Mouse (Mus musculus) hindbrain, embryonic 15.5 days (tissue): ENCODE results near the gene Cdh22. TPM values are rescaled to one million over a fixed set of nuclear protein-coding genes. Genes with fewer than 3 reads are reported as not detected.

Experiments
- ATAC-seq: fragments of 200-750 bp; cut with Nextera tagmentation; 2 replicates; pipeline ENCODE4 v1.8.0; 2017; ENCODE audit warnings: low read depth, moderate number of reproducible peaks, moderate TSS enrichment; ENCODE audit not compliant: low FRiP score
- H3K27ac ChIP-seq: fragments of 300-500 bp; sonication (generic); replicated peaks from 2 replicates; pipeline ENCODE4 v1.5.1; 2015; ENCODE audit warnings: mild to moderate bottlenecking, inconsistent platforms
- H3K27me3 ChIP-seq: fragments of 300-500 bp; sonication (generic); 2 replicates; pipeline ENCODE4 v1.6.1; 2015; ENCODE audit warnings: control low read depth, inconsistent platforms
- H3K36me3 ChIP-seq: fragments of 300-500 bp; sonication (generic); 2 replicates; pipeline ENCODE4 v1.6.1; 2015; ENCODE audit warnings: control low read depth, inconsistent platforms
- H3K4me1 ChIP-seq: fragments of 300-500 bp; sonication (generic); replicated peaks from 2 replicates; pipeline ENCODE4 v1.6.1; 2015; ENCODE audit warnings: control low read depth, inconsistent platforms
- H3K4me2 ChIP-seq: fragments of 300-500 bp; sonication (generic); 2 replicates; pipeline ENCODE4 v1.6.1; 2015; ENCODE audit warnings: moderate library complexity, mild to moderate bottlenecking, inconsistent platforms
- H3K4me3 ChIP-seq: fragments of 300-500 bp; sonication (generic); 2 replicates; pipeline ENCODE4 v1.5.1; 2015; ENCODE audit warnings: mild to moderate bottlenecking, inconsistent platforms
- H3K9ac ChIP-seq: fragments of 300-500 bp; sonication (generic); 2 replicates; pipeline ENCODE4 v1.6.1; 2015; ENCODE audit warnings: inconsistent platforms
- H3K9me3 ChIP-seq: fragments of 300-500 bp; sonication (generic); 2 replicates; pipeline ENCODE4 v1.6.1; 2016; ENCODE audit warnings: control low read depth, inconsistent platforms
- WGBS: fragments of 180-500 bp; shearing (Covaris S2); methylation state at CpG from one replicate; pipeline ENCODE4 v1.1.7; 2015; 5-methylcytosine and 5-hydroxymethylcytosine counted together
- polyA plus RNA-seq: library from polyadenylated mRNA; unstranded; fragments of >200 nt; fragmentation: Nextera tagmentation; extraction: Ambion mirVana; gene quantifications from 2 replicates; pipeline ENCODE4 v1.2.1, GENCODE M21; 2015

Gene Cdh22
- polyA plus RNA-seq, 1 experiment from 2014 or later = 16.4 TPM

DNA sequence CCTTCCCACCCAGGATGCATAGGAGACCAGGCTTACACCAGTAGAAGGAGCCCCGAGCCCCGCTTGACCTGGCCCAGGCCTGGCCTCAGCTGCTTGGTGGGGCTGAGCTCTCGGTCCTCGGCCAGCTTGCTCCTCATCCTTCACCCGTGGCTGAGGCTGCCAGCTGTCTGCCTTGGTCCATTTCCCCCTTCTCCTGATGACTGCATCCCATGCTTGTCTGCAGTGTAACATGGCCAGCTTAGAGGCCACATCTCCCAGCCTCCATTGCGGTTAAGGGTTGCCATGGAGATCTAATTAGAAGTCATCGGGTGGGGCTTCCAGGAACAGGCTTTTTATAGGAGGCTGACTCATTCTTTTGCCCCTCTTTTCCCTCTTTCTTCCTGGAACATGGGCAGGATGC lies 29.2 kb upstream of the Cdh22 start:
- Histone ChIP-seq H3K9ac (no peak overlapping the region), H3K27me3 (no peaks in the 10 kb centered on the region; the same call in 1 of the 2 replicates), H3K4me1 (peaks cover 30% of the 10 kb centered on the region), H3K4me2 (no peak overlapping the region), H3K27ac (no peak overlapping the region), H3K9me3 (no peaks in the 10 kb centered on the region), H3K36me3 (no peaks in the 10 kb centered on the region), H3K4me3 (no peak overlapping the region)
- WGBS = 37% methylated on average over 7 of the region's 7 CpGs
- ATAC-seq = no peak; the same call in 1 of the 2 replicates

GRCm38 (mm10) chr2:165262274-165262990 lies 27.8 kb upstream of the Cdh22 start:
- H3K36me3 ChIP-seq = no peaks in the 10 kb centered on the region
- 60% methylated on average over 18 of the region's 18 CpGs for WGBS
- no peak overlapping the region for H3K27ac ChIP-seq
- H3K4me1 ChIP-seq = peaks cover 39% of the 10 kb centered on the region
- peaks cover 3% of the 10 kb centered on the region for H3K27me3 ChIP-seq
- no peaks in the 10 kb centered on the region for H3K9me3 ChIP-seq
- no peak for ATAC-seq
- no peak overlapping the region for H3K4me3 ChIP-seq
- no peak overlapping the region for H3K4me2 ChIP-seq
- H3K9ac ChIP-seq = no peak overlapping the region

GRCm38 (mm10) chr2:165259859-165260258 lies 25.2 kb upstream of the Cdh22 start:
- H3K27me3 ChIP-seq = peaks cover 9% of the 10 kb centered on the region
- no peak for ATAC-seq

GRCm38 (mm10) chr2:165258321-165258720 lies 23.7 kb upstream of the Cdh22 start:
- Histone ChIP-seq H3K9me3 (no peaks in the 10 kb centered on the region), H3K36me3 (no peaks in the 10 kb centered on the region), H3K9ac (no peak overlapping the region), H3K4me2 (no peak overlapping the region), H3K27ac (no peak overlapping the region), H3K4me1 (peaks cover 38% of the 10 kb centered on the region), H3K4me3 (no peak overlapping the region), H3K27me3 (peaks cover 9% of the 10 kb centered on the region)
- ATAC-seq = no peak
- WGBS = 70% methylated on average over 6 of the region's 6 CpGs

More at GRCm38 (mm10) chr2:165259859-165260258, 25.2 kb upstream of the Cdh22 start:
- Histone ChIP-seq H3K4me2 (no peak overlapping the region), H3K4me3 (no peak overlapping the region), H3K36me3 (no peaks in the 10 kb centered on the region), H3K9me3 (no peaks in the 10 kb centered on the region), H3K9ac (no peak overlapping the region), H3K27ac (no peak overlapping the region), H3K4me1 (peaks cover 36% of the 10 kb centered on the region)
- WGBS = 66% methylated on average over 8 of the region's 8 CpGs

DNA sequence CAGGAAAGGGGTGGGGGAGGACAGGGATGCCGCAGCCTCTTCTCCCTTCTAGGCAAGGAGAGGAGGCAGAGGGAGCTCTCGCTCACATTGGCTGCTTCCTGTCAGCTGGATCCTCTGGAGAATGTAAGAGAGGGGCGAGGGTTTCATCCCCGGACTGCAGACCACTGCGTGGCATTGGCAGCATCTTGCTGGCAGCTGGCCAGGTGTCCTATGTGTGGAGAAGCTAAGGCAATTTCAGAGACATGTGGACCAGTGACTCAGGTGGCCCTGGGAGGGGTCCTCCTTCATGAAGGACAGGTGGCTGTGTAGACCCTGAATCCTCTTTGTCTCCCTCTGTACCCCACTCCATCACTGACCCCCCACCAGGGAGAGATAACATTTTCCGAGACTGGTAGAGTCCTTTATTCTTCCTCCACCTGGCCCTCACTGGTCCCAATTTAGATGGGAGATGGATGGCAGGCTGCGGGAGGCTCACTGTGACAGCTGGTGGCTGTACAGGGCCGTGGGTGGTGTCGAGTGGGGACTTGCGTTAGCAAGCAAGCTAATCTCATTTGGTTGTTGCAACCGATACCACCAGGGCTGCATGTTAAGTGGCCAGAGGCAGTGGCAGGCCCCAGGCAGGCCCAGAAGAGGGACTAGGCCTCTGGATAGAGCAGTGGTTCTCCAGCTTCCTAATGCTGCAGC lies 22.6 kb upstream of the Cdh22 start:
- Histone ChIP-seq H3K9ac (no peak overlapping the region), H3K27me3 (peaks cover 9% of the 10 kb centered on the region), H3K4me1 (peaks cover 36% of the 10 kb centered on the region), H3K4me2 (no peak overlapping the region), H3K4me3 (no peak overlapping the region), H3K36me3 (no peaks in the 10 kb centered on the region), H3K9me3 (no peaks in the 10 kb centered on the region), H3K27ac (no peak overlapping the region)
- no peak for ATAC-seq
- 40% methylated on average over 11 of the region's 11 CpGs for WGBS

DNA sequence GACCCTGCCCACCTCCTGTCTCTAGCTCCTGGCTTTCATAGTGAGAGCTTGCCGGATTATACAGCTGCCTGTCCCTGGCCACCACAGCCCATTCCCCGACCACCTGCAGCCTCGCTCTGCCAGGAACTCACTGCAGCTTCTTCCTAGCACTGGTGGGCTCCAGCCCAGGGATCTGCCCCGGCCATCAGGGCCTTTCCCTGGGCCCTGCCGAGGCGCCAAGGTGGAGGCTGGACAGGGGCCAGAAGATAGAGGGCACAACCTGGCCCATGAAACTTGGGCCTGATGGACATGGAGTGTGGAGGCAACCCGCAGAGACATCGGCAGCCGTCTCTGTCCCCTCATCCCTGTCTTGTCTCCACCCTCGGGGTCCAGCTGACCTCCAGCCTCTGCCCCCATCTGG lies 21.6 kb upstream of the Cdh22 start:
- Histone ChIP-seq H3K27me3 (peaks cover 11% of the 10 kb centered on the region), H3K4me2 (no peak overlapping the region), H3K9me3 (no peaks in the 10 kb centered on the region), H3K36me3 (no peaks in the 10 kb centered on the region), H3K27ac (no peak overlapping the region), H3K9ac (no peak overlapping the region), H3K4me3 (no peak overlapping the region), H3K4me1 (peaks cover 33% of the 10 kb centered on the region)
- no peak for ATAC-seq
- 65% methylated on average over 10 of the region's 10 CpGs for WGBS

DNA sequence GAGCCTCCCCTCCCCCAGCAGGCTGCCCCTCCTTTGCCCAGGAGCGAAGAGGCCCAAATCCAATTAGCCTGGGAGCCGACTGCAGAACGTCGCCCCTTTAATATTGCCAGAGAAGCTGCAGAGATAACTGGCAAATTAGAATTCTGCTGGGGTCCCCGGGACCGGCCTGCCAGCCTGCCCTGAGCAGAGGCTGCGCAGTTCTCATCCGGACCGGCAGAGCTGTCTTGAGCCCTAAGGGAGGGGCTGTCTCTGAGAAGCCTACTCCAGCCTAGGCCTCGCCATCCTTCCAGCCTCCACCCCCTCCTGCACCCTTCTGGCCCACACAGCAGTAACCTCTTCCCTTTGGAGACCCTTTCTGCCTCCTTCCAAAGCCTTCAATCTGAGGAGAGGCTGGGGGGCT lies 19.2 kb upstream of the Cdh22 start:
- Histone ChIP-seq H3K4me3 (no peak overlapping the region), H3K27ac (no peak overlapping the region), H3K36me3 (no peaks in the 10 kb centered on the region), H3K4me1 (peaks cover 40% of the 10 kb centered on the region), H3K9ac (no peak overlapping the region), H3K27me3 (peaks cover 11% of the 10 kb centered on the region), H3K9me3 (no peaks in the 10 kb centered on the region), H3K4me2 (no peak overlapping the region)
- peak; percentile 59 for ATAC-seq
- WGBS = 10% methylated on average over 10 of the region's 10 CpGs

DNA sequence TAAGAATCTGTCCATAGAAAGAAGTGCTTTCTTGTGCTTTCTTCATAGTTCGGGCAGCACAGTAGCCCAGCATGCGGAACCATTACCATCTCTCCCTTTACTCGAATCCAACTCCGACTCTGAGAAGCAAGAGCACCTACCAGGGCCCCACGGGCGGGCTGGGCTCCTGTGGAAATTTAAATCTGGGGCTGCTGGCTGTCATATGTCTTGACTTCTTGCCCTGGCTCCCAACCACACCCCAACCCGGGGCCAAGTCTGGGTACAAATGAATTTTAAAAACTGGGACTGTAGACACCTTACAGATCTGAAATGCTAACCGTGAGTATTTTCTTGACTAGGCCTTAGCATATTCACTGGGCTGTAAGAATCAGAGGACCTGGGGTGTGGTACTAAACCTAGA lies 18.6 kb upstream of the Cdh22 start:
- Histone ChIP-seq H3K9ac (no peak overlapping the region), H3K27ac (no peak overlapping the region), H3K36me3 (no peaks in the 10 kb centered on the region), H3K27me3 (peaks cover 11% of the 10 kb centered on the region), H3K4me1 (peaks cover 35% of the 10 kb centered on the region), H3K4me2 (no peak overlapping the region), H3K4me3 (no peak overlapping the region), H3K9me3 (no peaks in the 10 kb centered on the region)
- 76% methylated on average over 8 of the region's 8 CpGs for WGBS
- ATAC-seq = no peak

- peaks cover 9% of the 10 kb centered on the region; the same call in 1 of the 2 replicates for H3K27me3 ChIP-seq
- no peak overlapping the region for H3K4me2 ChIP-seq
- no peaks in the 10 kb centered on the region for H3K9me3 ChIP-seq
- no peaks in the 10 kb centered on the region for H3K36me3 ChIP-seq
- peaks cover 34% of the 10 kb centered on the region for H3K4me1 ChIP-seq
- H3K27ac ChIP-seq = no peak overlapping the region
- no peak for ATAC-seq
- no peak overlapping the region for H3K4me3 ChIP-seq
- no peak overlapping the region for H3K9ac ChIP-seq
- 44% methylated on average over 9 of the region's 9 CpGs for WGBS
Observed at GRCm38 (mm10) chr2:165252801-165253200, 18.1 kb upstream of the Cdh22 start.

DNA sequence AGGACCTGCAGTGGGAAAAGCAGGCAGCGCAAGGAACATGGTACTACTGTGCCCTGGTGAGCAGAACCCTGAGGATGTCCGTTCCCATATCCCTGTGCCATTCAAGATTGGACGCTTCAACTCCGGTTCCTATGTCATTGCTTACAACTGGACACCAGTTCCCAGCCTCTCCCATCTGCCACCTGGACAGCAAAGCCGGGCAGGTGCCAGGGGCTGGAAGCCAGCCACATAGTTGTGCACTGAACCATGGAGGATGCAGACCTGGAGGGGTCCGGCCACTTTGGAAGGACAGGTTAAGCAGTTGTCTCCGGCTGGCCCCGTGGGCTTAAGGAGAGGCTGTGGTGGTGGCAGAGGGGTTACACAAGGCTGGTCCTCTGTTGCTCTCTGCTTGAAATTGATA lies 17.7 kb upstream of the Cdh22 start:
- Histone ChIP-seq H3K27me3 (peaks cover 9% of the 10 kb centered on the region; the same call in 1 of the 2 replicates), H3K4me3 (no peak overlapping the region), H3K27ac (no peak overlapping the region), H3K4me1 (peaks cover 32% of the 10 kb centered on the region), H3K9ac (no peak overlapping the region), H3K36me3 (no peaks in the 10 kb centered on the region), H3K4me2 (no peak overlapping the region), H3K9me3 (no peaks in the 10 kb centered on the region)
- ATAC-seq = no peak
- 58% methylated on average over 8 of the region's 8 CpGs for WGBS

DNA sequence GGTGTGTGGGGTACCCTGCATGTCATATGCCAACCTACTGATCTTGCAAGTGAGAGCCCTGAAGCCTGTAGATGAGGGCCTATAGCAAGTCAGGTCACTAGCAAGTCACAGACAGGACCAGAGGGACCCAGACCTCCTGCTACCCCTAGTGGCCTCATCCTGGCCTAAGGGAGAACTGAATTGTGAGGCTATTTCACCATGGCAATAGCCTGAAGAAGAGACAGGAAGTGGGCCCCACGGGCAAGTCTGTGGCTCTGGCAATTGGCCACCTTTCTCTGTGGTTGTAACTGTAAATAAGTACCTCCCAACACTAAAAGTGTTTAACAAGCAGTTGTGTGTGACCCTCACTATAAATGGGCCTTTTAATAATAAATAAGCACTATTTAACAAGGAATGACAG lies 16.2 kb upstream of the Cdh22 start:
- ATAC-seq = no peak
- Histone ChIP-seq H3K9ac (no peak overlapping the region), H3K36me3 (no peaks in the 10 kb centered on the region), H3K27ac (no peak overlapping the region), H3K4me1 (peaks cover 25% of the 10 kb centered on the region), H3K4me2 (no peak overlapping the region), H3K4me3 (no peak overlapping the region), H3K9me3 (no peaks in the 10 kb centered on the region), H3K27me3 (peaks cover 6% of the 10 kb centered on the region; the same call in 1 of the 2 replicates)
- WGBS = 35% methylated on average over 1 of the region's 1 CpGs

DNA sequence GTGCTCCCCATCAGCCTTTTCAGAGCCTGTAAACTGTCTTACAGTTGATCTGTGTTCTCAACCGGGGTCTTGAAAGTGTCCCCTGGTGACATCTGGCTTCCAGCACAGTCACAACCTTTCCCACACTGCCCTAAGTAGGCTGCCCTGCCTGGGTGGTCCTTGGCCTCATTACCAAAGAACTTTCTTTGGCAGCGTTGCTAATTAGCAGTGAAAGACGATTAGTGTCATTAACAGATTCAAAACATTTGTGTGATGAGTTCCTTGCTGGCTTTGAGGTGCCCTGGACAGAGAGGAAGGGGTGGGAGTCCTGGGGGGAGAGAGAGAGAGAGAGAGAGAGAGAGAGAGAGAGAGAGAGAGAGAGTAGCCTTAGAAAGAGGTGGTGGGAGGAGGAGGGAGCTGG lies 14.3 kb upstream of the Cdh22 start:
- no peaks in the 10 kb centered on the region for H3K36me3 ChIP-seq
- H3K9me3 ChIP-seq = no peaks in the 10 kb centered on the region
- 10% methylated on average over 3 of the region's 3 CpGs for WGBS
- peaks cover 6% of the 10 kb centered on the region; the same call in 1 of the 2 replicates for H3K27me3 ChIP-seq
- no peak overlapping the region for H3K9ac ChIP-seq
- no peak for ATAC-seq
- H3K27ac ChIP-seq = no peak overlapping the region
- no peak overlapping the region for H3K4me3 ChIP-seq
- H3K4me1 ChIP-seq = peaks cover 19% of the 10 kb centered on the region
- no peak overlapping the region for H3K4me2 ChIP-seq
